Mouse (Mus musculus): ENCODE results near the gene Ppm1m. TPM values are rescaled to one million over a fixed set of nuclear protein-coding genes. Genes with fewer than 3 reads are reported as not detected.

The Ppm1m gene
- total RNA-seq, 4 experiments from 2014 or later: 23.4 to 26.9 (median 24.4) TPM

GRCm38 (mm10) chr9:106159784-106160301, 39.7 kb downstream of the Ppm1m start:
- peak; percentile 91 to 99 for DNase-seq (ENCODE audit: low spot score in 2 of 2)

GRCm38 (mm10) chr9:106159237-106159636, 40.3 kb downstream of the Ppm1m start:
- no peak for DNase-seq (ENCODE audit: low spot score in 2 of 2)

DNA sequence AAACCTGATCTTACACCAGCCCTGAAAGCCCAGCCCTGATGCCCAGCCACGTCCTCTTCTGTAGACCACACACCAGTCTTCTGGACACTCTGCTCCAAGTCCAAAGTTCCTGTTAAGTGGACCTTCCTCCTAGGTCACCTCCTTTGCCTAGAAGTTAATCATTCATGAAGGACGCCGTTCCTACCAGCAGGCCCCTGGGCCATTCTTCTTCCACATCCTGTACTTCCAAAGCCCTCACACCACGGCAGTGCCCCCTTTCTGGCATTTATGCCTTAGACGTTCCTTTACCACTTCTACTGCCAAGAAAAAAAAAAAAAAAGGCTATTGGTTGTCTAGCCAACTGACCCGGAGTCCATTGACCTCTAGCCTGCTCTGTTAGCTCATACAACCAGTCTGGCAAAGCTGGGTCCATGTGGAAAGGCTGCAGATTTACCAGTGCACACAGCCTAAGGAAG, 41.5 kb downstream of the Ppm1m start, which contains the start of gene Glyctk:
Gene Glyctk, minus strand, starts transcription at position 102 of the 455 bp plus-strand sequence.
- DNase-seq (ENCODE audit: low spot score in 2 of 2): no peak

GRCm38 (mm10) chr9:106157623-106157925, 42.0 kb downstream of the Ppm1m start:
- no peak for DNase-seq (ENCODE audit: low spot score in 2 of 2)

GRCm38 (mm10) chr9:106156921-106157622, 42.5 kb downstream of the Ppm1m start:
- DNase-seq (ENCODE audit: low spot score in 2 of 2): no peak

- DNase-seq (ENCODE audit: low spot score in 2 of 2): no peak
Observed at GRCm38 (mm10) chr9:106156419-106156818, 43.1 kb downstream of the Ppm1m start.

DNA sequence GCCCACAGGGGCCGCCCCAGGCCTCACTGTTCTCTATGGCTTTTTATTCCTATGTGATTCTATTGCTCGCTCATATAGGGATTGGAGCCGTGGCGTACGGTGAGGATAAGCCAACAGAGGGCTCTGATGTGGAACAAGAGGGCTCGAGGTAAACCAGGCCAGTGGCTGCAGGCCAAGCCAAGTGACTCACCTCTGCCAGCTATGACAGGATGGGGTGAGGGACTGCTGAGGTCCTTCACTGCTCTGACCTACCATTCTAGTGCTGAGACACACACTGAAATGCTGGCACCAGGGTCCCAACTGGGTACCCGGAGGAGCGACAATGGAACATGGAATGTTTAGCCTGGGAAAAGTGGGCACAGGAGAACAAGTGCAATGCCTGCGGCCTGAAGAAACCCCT, 45.4 kb downstream of the Ppm1m start:
- no peak for DNase-seq (ENCODE audit: low spot score in 2 of 2)

GRCm38 (mm10) chr9:106149399-106149754, 50.2 kb downstream of the Ppm1m start:
- DNase-seq (ENCODE audit: low spot score in 2 of 2): no peak

- no peak for DNase-seq (ENCODE audit: low spot score in 2 of 2)
Observed at GRCm38 (mm10) chr9:106148541-106149398, 50.8 kb downstream of the Ppm1m start.

DNA sequence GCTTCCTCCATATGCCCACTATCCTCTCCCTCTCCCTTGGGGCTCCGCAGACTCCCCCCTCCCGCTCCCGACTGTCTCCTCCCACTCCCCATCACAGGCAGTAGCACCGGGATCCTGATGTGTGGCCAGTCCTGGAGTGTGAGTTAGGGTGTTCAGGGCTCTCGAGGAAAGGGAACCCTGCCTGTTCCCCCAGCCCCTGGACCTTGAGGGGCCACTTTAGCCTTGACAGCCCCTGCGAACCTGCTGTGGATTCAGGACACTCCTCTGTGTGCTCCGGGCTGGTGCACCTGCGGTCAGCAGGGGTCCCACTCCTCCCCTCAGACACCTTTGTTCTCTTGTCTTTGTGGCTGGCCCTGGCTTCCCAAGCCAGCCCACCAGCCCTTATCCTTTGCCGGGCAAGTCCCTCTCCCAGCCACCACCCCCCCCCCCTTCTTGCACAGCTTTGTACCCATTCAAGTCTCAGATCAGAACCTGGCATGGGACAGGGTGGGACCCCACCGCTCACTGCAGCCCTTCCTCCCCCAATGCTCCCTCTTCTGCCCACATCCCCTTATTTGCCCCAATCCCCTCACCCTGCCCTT, 51.6 kb downstream of the Ppm1m start:
- DNase-seq (ENCODE audit: low spot score in 2 of 2): no peak

GRCm38 (mm10) chr9:106147281-106147680, 52.3 kb downstream of the Ppm1m start:
- DNase-seq (ENCODE audit: low spot score in 2 of 2): no peak

DNA sequence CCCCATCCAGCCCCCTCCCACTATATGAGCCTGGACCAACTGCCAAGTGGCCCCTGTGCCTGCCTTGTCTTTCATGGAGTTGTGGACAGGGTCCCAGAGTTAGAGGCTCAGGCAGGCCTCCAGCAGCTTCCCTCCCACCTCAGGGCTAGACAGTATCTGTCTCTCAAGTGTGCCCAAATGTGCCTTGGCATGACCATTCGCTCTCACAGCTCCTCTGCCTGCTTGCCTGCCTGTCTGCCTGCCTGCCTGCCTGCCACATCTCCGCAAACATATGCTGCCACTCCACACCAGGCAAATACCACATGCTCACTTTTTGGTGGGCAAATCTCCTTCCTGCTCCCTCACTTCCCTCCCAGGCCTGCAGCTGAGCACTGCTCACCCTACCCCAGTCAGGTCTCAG, 54.0 kb downstream of the Ppm1m start:
- no peak for DNase-seq (ENCODE audit: low spot score in 2 of 2)

Small RNA genes within 50 kb of the gene (microRNA-seq; reads per million reads assigned to microRNA genes)
- 10.9 to 17.6 reads per million in 2 experiments for gene Mir135a-1
- gene Mirlet7g: 108,971 to 147,144 reads per million in 2 experiments

Other genes with a start within 250 kb of the Ppm1m start
- gene Col6a5, start 239.1 kb downstream of the Ppm1m start, total RNA-seq (2022): 1 to 10 TPM in 2 of 4 experiments, under 1 TPM in 2; 0.82 to 2.1 (median 0.97) TPM
- 1 to 10 TPM; 1.8 to 2.9 (median 2.2) TPM for gene Col6a4, start 103.0 kb downstream of the Ppm1m start, total RNA-seq (2022)
- gene Glyctk, start 41.6 kb downstream of the Ppm1m start, total RNA-seq (2022): 1 to 10 TPM; 3.3 to 4.9 (median 3.9) TPM
- gene Wdr82, start 28.8 kb downstream of the Ppm1m start, total RNA-seq (2022): 100 to 1,000 TPM; 112 to 132 (median 120) TPM
- gene Twf2, start 3.4 kb upstream of the Ppm1m start, total RNA-seq (2022): 10 to 100 TPM; 58.6 to 61.1 (median 59.1) TPM
- 1 to 10 TPM in 3 of 4 experiments, under 1 TPM in 1; 0.85 to 2.0 (median 1.7) TPM for gene Tlr9, start 22.9 kb upstream of the Ppm1m start, total RNA-seq (2022)
- 100 to 1,000 TPM; 136 to 146 (median 141) TPM for gene Alas1, start 48.9 kb upstream of the Ppm1m start, total RNA-seq (2022)
- 10 to 100 TPM; 14.6 to 18.3 (median 16.7) TPM for gene Poc1a, start 81.3 kb upstream of the Ppm1m start, total RNA-seq (2022)
- 100 to 1,000 TPM in 1 of 4 experiments, 10 to 100 TPM in 3; 89.5 to 103 (median 93.0) TPM for gene Dusp7, start 168.9 kb upstream of the Ppm1m start, total RNA-seq (2022)
- gene Rpl29, start 229.7 kb upstream of the Ppm1m start, total RNA-seq (2022): 100 to 1,000 TPM; 266 to 312 (median 299) TPM
- 10 to 100 TPM; 23.2 to 24.3 (median 23.7) TPM for gene Acy1, start 238.6 kb upstream of the Ppm1m start, total RNA-seq (2022)
- gene Abhd14b, start 247.7 kb upstream of the Ppm1m start, total RNA-seq (2022): 10 to 100 TPM; 14.6 to 16.1 (median 15.3) TPM
- gene Abhd14a, start 247.9 kb upstream of the Ppm1m start, total RNA-seq (2022): 10 to 100 TPM; 31.7 to 35.8 (median 34.5) TPM